Mouse (Mus musculus) cerebellum, adult 2 months (tissue): ENCODE measurements around the gene Tmod1. TPM values are rescaled to one million over a fixed set of nuclear protein-coding genes. Genes with fewer than 3 reads are reported as not detected.
A peak's percentile ranks its signal among the peaks of the same experiment; 100 is the strongest.

Experiments used
- DNase-seq, 2 experiments: peaks; one replicate each; pipeline ENCODE4 v3.0.0; 2021
- H3K27ac ChIP-seq: fragments of 200-500 bp; 2 replicates; pipeline ENCODE4 v1.5.1; 2012; ENCODE audit warnings: low read length, control low read depth, inconsistent platforms; ENCODE audit not compliant: insufficient read depth
- H3K27me3 ChIP-seq: fragments of 200-500 bp; 2 replicates; pipeline ENCODE4 v1.6.1; 2012; ENCODE audit warnings: inconsistent platforms, mild to moderate bottlenecking, low read length, moderate library complexity; ENCODE audit not compliant: control insufficient read depth, insufficient read depth
- H3K4me1 ChIP-seq: fragments of 200-500 bp; 2 replicates; pipeline ENCODE4 v1.6.1; 2011; ENCODE audit warnings: low read length; ENCODE audit not compliant: control insufficient read depth, insufficient read depth
- H3K4me3 ChIP-seq: fragments of 200-500 bp; replicated peaks from 2 replicates; pipeline ENCODE3; 2011; ENCODE audit warnings: mild to moderate bottlenecking, low read depth, low read length, control low read depth; ENCODE audit not compliant: insufficient read depth
- CTCF ChIP-seq: fragments of 200-500 bp; IDR thresholded peaks from 2 replicates; pipeline ENCODE4 v1.5.1; 2011; ENCODE audit warnings: low read depth, mild to moderate bottlenecking, control low read depth, low read length, moderate library complexity, borderline replicate concordance; ENCODE audit not compliant: insufficient read depth
- POLR2A ChIP-seq: fragments of 200-500 bp; IDR thresholded peaks from 2 replicates; pipeline ENCODE4 v1.6.1; 2011; ENCODE audit warnings: low read length, control low read depth, borderline replicate concordance; ENCODE audit not compliant: insufficient read depth
- WGBS: fragments of 180-500 bp; shearing (Covaris S2); methylation state at CpG from one replicate; pipeline ENCODE4 v1.1.7; 2018; 5-methylcytosine and 5-hydroxymethylcytosine counted together
- polyA plus RNA-seq: library from polyadenylated mRNA; depleted of rRNA; stranded (reverse); fragments of >200 nt; gene quantifications from 2 replicates; pipeline ENCODE4 v1.2.3, GENCODE M21; 2012

Gene Tmod1
- polyA plus RNA-seq, 1 experiment = 55.7 TPM

DNA sequence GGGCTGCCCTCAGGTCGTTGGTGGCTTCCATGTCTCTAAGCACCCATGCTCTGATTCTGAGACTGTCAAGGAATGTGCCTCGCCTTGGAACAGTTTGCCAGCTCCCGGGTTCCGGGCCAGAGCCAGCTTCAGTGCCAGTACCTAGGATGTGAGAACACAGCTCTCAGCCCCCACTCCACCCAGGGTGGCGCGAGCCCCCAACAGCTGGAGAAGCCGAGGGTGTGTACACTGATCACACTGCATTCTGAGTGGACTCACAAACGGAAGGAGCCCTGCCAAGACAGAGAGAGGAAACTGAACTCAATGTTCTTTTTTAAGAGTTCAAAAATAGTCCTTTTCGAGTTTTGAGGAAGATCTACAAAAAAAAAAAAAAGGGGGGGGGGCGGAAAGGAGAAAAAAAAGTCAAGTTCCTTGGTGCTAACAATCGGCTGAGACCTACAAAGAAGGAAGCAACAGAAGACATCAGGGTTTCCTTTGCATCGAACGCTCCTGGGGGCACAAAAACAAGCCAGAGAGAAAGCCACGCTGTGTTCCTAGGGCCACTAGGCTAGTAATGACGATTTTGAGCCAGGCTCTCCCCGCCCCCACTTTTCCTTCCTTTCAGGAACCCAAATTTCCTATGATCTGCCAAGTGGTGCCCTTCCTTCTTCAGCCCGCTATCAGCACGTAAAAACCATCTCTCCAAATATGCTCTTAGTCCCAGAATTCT lies 48.1 kb downstream of the Tmod1 start:
- H3K4me1 ChIP-seq = peaks cover 47% of the 10 kb centered on the region
- no peak overlapping the region for H3K4me3 ChIP-seq
- DNase-seq = peak; percentile 40 to 41
- 0 out of 2 replicates have a peak overlapping the region, but pooled peaks have one; percentile 24 for H3K27ac ChIP-seq
- H3K27me3 ChIP-seq = no peaks in the 10 kb centered on the region
- WGBS = 59% methylated on average over 18 of the region's 18 CpGs
- TF ChIP-seq POLR2A (no peak), CTCF (no peak)

DNA sequence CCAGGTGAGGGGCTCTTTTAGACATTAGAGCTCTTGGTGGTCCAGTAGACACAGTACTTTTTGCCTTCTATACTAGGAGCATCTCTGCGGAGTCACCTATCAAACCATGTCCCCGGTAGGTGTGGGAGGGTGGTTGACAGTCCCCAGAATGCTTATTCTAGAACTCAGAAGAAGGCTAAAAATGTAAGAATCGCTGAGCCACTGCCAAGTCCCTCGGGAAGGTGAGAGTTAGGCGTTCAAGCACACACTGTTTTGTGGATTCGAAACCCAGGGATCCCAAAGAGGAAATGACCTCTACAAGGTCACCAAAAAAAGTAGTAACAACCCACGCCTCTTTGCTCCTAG lies 48.7 kb downstream of the Tmod1 start:
- DNase-seq = no peak
- H3K4me3 ChIP-seq = no peak overlapping the region
- peak overlapping the region; percentile 53; the same call in 1 of the 2 replicates for H3K27ac ChIP-seq
- TF ChIP-seq CTCF = no peak
- peaks cover 47% of the 10 kb centered on the region for H3K4me1 ChIP-seq
- 46% methylated on average over 7 of the region's 7 CpGs for WGBS
- no peaks in the 10 kb centered on the region for H3K27me3 ChIP-seq

DNA sequence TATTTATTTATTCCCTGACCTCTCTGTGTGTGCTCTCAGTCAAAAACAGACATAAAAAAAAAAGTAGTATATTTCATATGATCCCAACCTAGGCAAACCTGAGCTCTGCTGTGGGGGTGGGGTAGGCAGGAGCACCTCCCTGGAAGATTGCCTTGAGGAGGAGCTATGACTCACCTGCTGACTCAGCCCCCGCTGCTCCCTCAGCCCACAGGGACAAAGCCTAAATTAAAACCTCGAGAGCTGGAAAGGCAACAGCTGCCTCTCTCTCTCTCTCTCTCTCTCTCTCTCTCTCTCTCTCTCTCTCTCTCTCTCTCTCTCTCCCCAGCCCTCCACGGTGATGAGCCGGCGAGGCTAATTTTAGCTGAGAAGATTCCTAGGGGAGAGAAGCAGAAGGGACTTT lies 49.1 kb downstream of the Tmod1 start:
- TF ChIP-seq CTCF = no peak
- TF ChIP-seq POLR2A = no peak
- peak; percentile 77 to 87 for DNase-seq
- WGBS = 3% methylated on average over 5 of the region's 5 CpGs
- H3K4me1 ChIP-seq = peaks cover 51% of the 10 kb centered on the region
- H3K4me3 ChIP-seq = no peak overlapping the region
- H3K27me3 ChIP-seq = no peaks in the 10 kb centered on the region
- H3K27ac ChIP-seq = peak overlapping the region; percentile 53

DNA sequence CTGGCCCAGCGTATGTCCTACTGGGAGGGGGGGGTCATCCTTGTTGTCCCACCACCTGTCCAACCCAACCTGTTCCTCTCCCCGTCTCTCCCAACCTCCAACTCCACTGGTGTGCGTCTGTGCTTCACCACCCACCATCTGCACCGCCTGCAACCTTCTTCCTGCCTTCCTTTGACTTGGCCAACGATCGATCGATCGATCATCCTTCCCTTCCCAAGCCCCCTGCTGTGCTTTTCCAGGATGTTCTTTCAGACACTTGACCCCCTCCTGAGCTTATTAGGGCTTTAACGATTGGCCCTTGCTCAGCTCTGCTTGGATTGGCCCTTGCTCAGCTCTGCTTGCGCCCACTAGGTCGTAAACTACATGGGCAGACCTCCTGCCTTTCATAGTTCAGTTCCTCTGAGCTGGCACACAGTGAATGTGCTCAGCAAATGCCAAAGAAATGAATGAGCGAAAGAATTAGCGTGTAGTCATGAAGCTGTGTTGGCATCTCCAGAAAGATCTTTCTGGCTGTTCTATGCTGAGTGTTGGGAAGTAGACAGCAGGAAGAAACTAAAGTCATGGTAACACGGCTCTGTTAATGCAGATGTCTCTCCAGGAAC lies 50.9 kb downstream of the Tmod1 start:
- no peak for TF ChIP-seq CTCF
- no peak for TF ChIP-seq POLR2A
- Histone ChIP-seq H3K27ac (peak overlapping the region; percentile 0; the same call in 1 of the 2 replicates), H3K27me3 (no peaks in the 10 kb centered on the region), H3K4me1 (peaks cover 43% of the 10 kb centered on the region), H3K4me3 (no peak overlapping the region)
- 25% methylated on average over 14 of the region's 14 CpGs for WGBS
- peak in 1 of 2 experiments; percentile 34 for DNase-seq

DNA sequence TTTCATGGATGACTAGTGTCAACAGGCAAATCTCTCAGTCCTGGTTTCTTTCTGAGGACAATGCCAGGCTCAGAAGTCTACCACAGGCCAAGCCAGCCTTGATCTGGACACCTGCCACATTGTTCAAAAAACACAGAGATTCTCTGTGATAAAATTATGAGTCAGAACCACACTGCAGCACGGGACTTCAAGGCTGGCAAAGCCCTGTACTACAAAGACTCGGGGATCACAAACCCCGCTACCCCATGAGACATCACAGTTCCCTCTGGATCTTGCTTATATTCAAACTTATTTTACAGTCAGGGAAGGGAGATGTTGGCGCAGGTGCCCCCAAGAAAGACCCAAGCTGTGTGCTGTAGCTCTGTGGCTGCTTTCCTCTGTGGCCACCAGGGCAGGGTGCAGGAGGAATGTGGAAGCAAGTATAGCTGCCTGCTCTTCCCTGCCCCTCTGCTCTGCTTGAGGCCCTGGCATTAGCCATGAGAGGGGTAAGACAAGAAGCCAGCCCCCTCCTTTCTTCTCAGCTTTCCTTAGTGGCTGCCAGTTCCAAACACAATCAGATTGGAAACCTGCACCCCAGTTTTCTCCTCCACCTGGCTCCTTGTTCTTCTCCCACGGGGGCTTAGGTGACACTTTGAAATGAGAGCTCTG lies 53.8 kb downstream of the Tmod1 start:
- DNase-seq = peak; percentile 72 to 90
- TF ChIP-seq POLR2A (no peak), CTCF (no peak)

DNA sequence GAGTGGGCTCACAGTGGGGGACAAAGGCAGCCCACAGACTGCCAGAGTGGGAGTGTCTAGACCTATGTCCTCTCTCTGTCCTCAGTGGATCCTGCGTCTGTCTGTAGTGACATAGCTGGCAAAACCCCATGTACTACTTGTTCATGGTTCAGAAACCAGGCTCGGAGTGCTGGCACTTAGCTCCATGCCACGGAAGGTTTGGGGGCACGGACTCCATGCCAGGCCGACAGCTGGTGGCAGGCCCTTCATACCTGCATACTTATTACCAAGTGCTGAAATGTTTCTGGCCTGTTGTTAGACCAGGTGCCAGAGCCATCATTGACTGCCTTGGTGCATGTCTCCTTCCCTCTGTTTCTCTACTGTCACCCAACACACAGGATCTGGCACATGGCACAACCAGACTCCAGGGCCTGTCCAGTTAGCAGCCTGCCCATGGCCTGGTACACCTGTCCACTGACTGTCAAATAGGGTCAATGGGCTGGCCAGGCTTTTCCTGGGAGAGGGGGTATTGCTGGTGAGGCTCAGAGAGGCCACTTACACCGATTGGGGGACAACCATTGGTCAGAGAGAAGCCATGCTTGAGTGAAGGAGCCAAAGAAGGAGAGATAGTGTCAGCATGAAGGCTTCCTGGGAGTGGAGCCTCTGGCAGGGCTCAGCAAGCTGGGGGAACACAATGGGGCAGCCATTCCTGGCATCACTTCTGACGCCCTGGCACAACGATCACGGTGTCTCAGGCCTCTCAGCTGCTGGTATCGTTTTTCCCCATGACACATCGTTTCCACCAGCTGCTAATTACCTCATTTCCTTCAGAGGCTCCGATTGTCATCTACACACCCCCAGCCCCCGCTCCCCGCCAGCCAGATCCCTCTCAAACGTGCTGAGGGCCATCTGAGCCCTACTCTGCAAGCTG lies 56.4 kb downstream of the Tmod1 start:
- WGBS = 23% methylated on average over 15 of the region's 15 CpGs
- no peaks in the 10 kb centered on the region for H3K27me3 ChIP-seq
- peak; percentile 63 to 70 for DNase-seq
- peak overlapping the region; percentile 30 for H3K27ac ChIP-seq
- TF ChIP-seq CTCF (no peak), POLR2A (no peak)
- H3K4me3 ChIP-seq = no peak overlapping the region
- peaks cover 32% of the 10 kb centered on the region for H3K4me1 ChIP-seq

More for the DNA sequence above, 53.8 kb downstream of the Tmod1 start:
- 32% methylated on average over 5 of the region's 5 CpGs for WGBS
- Histone ChIP-seq H3K27me3 (no peaks in the 10 kb centered on the region), H3K4me3 (no peak overlapping the region), H3K4me1 (peaks cover 32% of the 10 kb centered on the region), H3K27ac (peak overlapping the region; percentile 80)

DNA sequence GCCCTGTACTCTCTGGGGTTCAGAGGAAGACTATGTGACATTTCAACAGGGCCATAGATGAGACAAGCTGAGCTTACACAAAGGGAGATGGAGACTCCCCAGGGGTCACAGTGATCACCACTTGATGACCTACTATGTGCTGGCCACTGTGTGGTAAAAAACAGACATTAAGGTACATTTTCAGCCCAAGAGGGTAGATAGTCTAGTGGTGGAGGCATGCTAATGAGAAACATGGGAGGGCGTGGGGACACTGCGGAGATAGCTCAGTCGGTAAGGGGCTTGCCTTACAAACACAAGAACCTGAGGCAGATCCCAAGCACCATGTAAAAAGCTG lies 57.1 kb downstream of the Tmod1 start:
- peak overlapping the region; percentile 30; the same call in 1 of the 2 replicates for H3K27ac ChIP-seq
- no peak overlapping the region for H3K4me3 ChIP-seq
- 81% methylated on average over 3 of the region's 3 CpGs for WGBS
- peaks cover 32% of the 10 kb centered on the region for H3K4me1 ChIP-seq
- H3K27me3 ChIP-seq = no peaks in the 10 kb centered on the region
- TF ChIP-seq CTCF = no peak
- TF ChIP-seq POLR2A = no peak
- DNase-seq = no peak
